Mouse (Mus musculus): ENCODE results near the gene Atp4a. TPM values are rescaled to one million over a fixed set of nuclear protein-coding genes. Genes with fewer than 3 reads are reported as not detected.
"Not testable (repeated sequence)": the region's sequence is repeated elsewhere in the genome, so short reads cannot be mapped to it uniquely, and the experiment has no call there.

The Atp4a gene
- total RNA-seq, 2 experiments from 2014 or later = 2.8 to 3.6 TPM

- peak; percentile 79 to 89 for DNase-seq (ENCODE audit: low spot score in 2 of 2)
Measured at GRCm38 (mm10) chr7:30729396-30730063, 17.5 kb downstream of the Atp4a start, which contains the start of gene Tmem147. Tmem147 (minus strand) TSS chr7:30729540.

GRCm38 (mm10) chr7:30730064-30730722 lies 18.2 kb downstream of the Atp4a start:
- not testable (repeated sequence) for DNase-seq (ENCODE audit: low spot score in 2 of 2)

GRCm38 (mm10) chr7:30736211-30736610 lies 24.2 kb downstream of the Atp4a start:
- no peak for DNase-seq (ENCODE audit: low spot score in 2 of 2)

GRCm38 (mm10) chr7:30742570-30742969 lies 30.6 kb downstream of the Atp4a start:
- not testable (repeated sequence) for DNase-seq (ENCODE audit: low spot score in 2 of 2)

GRCm38 (mm10) chr7:30743617-30744016 lies 31.6 kb downstream of the Atp4a start, which contains the start of gene Gapdhs:
Gapdhs (minus strand) TSS chr7:30743681.
- DNase-seq (ENCODE audit: low spot score in 2 of 2) = not testable (repeated sequence)

GRCm38 (mm10) chr7:30744022-30744598 lies 32.1 kb downstream of the Atp4a start:
- DNase-seq (ENCODE audit: low spot score in 2 of 2) = no peak

GRCm38 (mm10) chr7:30747525-30748204 lies 35.7 kb downstream of the Atp4a start:
- no peak for DNase-seq (ENCODE audit: low spot score in 2 of 2)

GRCm38 (mm10) chr7:30749824-30750606 lies 38.0 kb downstream of the Atp4a start:
- DNase-seq (ENCODE audit: low spot score in 2 of 2) = no peak

- no peak for DNase-seq (ENCODE audit: low spot score in 2 of 2)
Measured at GRCm38 (mm10) chr7:30751086-30751669, 39.2 kb downstream of the Atp4a start, which contains the start of gene Sbsn. Sbsn (plus strand) TSS chr7:30751471.

- no peak for DNase-seq (ENCODE audit: low spot score in 2 of 2)
Measured at GRCm38 (mm10) chr7:30757001-30757400, 45.0 kb downstream of the Atp4a start.

GRCm38 (mm10) chr7:30758853-30759252 lies 46.8 kb downstream of the Atp4a start:
- peak in 1 of 2 experiments; percentile 43 for DNase-seq (ENCODE audit: low spot score in 2 of 2)

- no peak for DNase-seq (ENCODE audit: low spot score in 2 of 2)
Measured at GRCm38 (mm10) chr7:30761769-30762352, 49.9 kb downstream of the Atp4a start.

- no peak for DNase-seq (ENCODE audit: low spot score in 2 of 2)
Measured at GRCm38 (mm10) chr7:30763456-30763855, 51.4 kb downstream of the Atp4a start, which contains the start of gene Dmkn. Dmkn (plus strand) TSS chr7:30763756.

GRCm38 (mm10) chr7:30765173-30765572 lies 53.2 kb downstream of the Atp4a start:
- DNase-seq (ENCODE audit: low spot score in 2 of 2) = no peak

GRCm38 (mm10) chr7:30766408-30766807 lies 54.4 kb downstream of the Atp4a start:
- no peak for DNase-seq (ENCODE audit: low spot score in 2 of 2)

GRCm38 (mm10) chr7:30769236-30769635 lies 57.2 kb downstream of the Atp4a start:
- DNase-seq (ENCODE audit: low spot score in 2 of 2) = no peak

Data from adrenal gland, postnatal 4 days (tissue).